Mouse (Mus musculus): ENCODE results near the gene Mtch1.

The Mtch1 gene

DNA sequence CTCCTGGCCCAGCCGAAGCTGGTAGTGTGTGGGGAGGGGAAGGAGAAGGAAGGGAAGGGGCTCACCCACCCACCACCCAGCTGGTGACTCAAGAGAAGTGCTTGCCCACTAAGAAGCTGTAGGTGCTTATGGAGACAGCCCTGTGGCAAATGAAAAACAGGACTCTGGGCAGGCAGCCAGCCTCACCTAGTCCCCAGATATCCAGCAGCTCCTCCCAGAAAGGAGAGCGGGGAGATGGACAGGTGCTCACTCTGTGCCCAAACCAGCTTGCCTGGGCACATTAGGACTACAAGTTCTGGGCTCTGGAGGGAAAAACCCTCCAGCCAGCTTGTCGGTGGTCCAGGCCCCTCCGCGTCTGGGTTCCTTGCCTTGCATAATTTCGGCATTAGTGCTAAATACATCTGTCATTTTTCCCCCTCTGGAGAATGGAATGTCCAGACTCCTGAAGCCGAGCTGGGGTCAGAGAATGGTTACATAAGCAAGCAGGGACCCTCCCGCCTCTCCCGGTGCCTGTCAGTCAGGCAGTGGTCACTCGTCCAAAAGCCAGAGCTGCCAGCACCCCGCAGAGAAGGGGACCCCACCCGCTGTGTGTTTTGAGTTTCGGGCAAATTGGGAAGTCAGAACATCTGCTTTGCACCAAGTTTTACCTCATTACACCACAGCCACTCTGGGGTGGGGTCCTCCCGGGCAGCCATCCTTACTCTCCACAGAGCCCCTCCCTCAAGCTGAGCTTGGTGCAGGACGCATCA, 42.5 kb downstream of the Mtch1 start:
- peak; percentile 55 for DNase-seq

DNA sequence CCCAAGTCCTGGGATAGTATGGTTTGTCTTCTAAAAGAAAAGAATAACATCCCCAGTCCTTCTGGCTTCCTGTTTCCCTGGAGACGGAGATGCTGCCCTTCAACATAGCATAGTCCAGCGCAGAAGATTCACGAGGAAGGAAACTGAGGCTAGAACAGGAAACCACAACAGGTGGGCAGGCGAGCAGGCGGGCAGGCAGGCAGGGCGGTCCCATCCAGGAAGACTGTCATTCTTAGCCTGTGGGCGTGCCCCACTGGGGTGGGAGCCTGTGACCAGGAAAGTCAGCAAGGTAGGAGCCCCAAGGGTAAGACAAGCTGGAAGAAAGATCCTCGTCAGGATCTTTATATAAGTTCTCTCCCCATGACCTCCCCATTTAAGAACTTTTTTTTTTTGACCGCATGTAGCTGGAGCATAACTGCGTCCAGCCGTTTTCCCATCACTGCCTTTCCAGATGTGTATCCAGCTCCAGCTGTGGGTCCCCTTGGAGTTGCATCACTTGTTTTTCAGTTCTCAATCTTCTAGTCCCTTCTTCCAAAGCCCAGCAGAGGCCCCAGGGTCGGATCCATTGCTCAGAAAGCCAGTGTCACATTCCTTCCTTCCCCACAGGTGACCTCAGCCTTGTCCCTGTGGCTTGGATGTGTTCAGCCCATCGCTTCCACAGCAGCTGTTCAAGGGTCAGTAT, 43.2 kb downstream of the Mtch1 start:
- no peak for DNase-seq

DNA sequence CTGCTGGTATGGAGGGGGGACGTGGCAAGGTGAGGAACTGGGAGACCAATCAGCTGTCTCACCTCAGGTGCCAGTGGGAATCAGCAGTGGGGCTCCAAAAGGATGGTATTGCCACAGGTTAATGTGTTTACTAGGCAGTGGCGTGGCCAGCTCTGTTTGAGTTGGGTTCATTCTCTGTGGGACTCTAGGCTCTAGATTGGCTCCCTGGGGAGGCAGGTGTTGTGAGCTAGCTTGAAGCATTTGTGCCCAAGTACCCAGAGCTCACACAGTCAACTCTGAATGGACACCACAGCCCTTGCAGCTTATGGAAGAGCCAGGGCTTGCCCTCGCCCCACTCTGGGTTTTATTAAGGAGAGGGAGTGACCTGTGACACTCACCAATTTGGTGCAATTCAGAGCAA, 43.9 kb downstream of the Mtch1 start:
- DNase-seq, result no peak

DNA sequence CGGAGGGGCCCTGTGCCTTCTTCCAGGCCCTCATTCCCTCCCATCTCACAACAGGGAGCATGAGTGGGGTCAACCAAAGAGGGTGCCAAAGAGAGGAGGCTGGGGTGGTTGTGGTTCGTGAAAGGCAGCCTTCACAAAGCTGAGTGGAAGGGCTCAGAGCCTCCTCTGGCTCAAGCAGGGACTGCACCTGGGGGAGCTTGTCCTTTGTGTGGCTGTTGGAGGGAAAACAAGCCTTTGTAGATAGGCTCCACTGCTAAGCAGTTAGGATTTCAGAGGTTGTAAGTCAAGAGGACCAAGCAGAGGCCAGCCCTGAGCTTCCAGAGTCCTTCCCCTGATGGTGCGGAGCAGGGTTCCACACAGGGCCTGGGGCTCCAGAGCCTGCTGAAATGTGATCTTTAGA, 44.6 kb downstream of the Mtch1 start:
- peak; percentile 58 for DNase-seq

DNA sequence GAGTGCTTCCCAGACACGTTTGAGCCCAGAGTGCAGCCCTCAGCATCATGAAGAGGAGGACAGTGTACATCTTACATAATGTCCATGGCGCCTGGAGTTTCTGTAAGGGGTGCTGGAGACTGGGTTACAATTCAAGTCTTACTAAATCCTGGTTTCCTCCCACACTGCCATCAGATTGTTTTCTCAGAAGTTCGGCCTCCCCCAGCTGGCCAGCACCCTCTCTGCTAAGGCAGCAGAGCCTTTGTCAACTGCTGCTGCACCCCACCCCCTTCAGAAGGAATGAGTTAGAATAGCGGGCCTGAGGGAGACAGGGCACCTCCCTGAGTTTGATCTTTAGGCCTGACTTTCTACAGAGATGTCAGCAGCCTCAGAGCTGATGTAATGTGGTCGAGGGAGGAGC, 45.6 kb downstream of the Mtch1 start:
- no peak for DNase-seq

DNA sequence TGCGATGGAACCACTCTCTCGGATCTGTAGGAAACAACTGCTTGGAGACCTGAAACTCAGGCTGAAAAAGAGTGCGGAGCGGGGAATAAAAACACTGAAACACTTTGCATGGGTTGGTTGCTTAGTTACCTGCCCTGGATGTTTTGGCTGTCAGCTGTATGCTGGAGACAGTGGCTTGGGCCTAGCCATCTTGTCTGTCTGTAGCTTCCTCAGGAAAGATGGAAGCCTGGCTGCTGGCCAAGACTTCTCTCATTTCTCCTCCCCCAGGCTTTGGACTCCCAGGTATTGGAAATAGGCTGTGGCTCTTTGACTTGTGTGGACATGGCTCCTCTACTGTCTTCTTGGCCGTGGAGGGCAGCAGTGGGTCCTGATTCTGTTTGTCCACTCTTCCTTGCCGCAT, 46.3 kb downstream of the Mtch1 start:
- no peak for DNase-seq

DNA sequence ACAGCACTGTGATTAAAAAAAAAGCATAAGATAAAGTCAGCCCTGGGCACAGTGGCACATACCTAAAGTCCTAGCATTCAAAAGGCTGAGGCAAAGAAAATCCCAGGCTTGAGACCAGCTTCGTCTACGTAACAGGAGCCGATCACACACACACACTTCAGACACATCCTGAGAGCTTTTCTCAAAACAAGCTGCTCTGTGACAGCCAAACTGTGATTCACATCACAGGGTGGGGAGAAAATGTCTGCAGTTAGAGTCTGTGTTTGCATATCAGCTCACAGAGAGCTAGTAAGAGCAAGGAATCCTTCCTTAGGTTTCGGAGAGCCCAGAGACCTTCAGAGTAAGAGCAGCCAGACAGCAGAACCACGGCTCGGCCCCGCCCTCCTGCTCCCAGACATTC, 46.8 kb downstream of the Mtch1 start:
- DNase-seq, result no peak

DNA sequence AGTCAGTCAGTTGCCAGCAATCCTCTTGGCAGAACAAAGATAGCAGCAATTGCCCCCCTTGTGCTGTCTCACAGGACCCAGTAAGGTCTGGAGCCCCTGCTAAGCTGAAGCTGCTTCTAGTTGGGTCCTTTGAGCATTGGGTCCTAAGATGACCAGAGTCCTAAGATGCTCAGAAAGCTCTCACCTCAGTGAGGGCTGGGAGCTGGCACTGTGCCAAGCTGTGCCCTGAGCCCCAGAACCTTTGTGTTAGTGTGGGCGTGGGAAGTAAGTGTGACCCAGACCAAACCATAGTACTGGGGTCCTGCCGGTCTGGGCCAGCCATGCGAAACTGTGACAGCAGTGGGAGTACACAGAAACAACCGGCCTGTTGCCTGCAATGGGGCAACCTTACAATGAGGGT, 48.5 kb downstream of the Mtch1 start:
- DNase-seq, result no peak

DNA sequence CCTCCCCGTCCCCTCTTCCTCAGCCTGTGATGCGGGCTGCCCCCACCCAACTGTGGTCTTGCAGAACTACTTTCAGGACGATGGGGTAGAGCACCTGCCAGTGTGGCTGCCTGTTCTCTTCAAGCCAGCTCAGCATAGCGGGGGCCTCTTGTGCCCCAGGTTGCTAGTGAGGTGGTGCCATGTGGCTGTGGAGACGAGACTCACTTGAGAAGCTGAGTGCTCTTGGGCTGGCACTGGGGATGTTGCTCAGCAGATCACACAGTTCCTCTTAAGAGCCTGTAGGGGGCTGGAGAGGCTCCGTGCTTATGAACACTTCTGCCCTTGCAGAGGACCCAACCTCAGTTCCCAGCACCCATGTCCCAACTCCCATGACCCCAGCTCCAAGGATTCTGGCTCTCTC, 49.9 kb downstream of the Mtch1 start:
- no peak for DNase-seq

DNA sequence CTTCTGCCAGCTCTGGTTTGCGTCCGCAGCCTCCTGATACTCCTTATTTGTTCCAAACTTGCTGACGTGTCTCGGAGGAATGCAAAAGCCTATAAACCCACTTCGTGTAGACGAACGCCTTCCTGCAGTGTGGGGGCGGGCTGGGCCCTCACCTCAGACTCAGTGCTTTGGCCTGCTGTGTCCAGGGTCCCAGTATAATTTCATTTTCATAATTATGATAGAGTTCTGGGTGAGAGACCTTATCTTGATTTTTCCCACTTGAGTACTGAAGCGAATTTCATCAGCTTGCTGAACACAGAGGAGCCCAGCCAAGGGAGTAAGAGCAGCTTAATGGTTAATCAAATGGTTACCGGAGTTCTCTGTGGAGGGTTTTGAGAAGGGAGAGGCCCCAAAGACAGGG, 50.4 kb downstream of the Mtch1 start:
- no peak for DNase-seq

DNA sequence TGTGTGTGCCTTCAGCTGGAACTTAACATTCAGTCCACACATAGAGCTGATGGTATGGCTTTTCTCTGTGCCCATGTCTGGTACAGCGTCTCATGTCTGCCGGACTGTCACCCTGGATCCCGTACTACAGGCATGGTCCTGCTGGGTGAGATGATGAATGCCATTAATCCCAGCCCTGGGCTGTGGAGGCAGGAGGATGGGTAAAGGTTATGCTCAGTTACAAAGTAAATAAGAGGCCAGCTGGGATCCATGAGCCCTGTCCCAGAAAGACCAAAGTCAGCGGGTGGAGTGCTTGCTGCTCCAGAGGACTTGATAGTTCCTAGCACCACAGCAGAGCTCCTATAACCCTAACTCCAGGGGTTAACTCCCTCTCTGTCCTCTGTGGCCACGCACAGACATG, 51.9 kb downstream of the Mtch1 start:
- DNase-seq, result no peak

DNA sequence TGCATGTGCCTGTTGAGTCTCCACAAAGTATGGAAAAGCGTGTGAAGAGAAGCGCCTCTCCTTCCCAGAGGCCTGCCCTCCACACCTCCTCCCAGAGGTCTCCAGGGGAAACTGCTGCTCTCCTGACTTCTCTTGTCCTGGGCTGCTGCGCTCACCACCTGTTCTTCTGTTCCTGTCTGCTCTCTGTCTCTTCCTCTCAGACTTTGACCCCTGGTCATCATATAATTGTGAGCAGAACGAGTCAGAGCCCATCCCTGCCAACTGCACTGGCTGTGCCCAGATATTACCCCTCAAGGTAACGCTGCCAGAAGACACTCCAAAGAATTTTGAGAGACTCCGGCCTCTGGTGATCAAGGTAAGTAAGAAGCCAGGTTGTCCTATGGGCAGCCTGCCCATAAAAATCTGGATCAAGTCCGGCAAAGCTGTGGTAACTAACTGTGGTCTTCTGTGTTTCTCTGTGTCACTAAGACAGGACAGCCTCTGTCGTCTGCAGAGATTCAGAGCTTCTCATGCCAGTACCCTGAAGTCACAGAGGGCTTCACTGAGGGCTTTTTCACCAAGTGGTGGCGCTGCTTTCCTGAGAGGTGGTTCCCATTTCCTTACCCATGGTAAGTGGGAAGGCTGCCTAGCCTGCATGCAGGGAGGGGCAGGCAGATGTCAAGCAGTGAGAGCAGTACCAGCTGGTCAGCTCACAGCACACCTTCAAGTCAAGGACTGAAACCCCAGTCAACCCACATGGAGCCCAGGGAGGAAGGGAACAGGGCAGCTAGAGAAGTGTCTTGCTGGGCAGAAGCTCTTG, 53.7 kb downstream of the Mtch1 start:
- DNase-seq, result no peak

DNA sequence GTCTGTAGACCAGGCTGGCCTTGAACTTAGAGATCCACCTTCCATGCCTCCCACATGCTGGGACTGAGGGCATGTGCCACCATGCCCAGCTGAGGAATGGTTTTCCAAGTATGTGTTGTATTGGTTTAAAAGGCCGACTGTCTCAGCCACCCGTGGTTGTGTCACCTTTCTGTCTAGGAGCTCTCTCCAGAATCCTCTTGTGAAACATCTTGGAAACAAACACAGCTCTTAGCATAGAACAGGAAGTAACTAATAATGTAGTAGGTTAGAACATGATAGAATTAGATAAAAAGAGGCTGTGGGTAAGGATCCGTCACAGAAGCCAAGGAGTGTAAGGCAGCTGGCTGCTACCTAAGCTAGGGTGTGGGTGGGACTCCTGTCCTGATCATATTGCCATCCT, 54.7 kb downstream of the Mtch1 start:
- no peak for DNase-seq

DNA sequence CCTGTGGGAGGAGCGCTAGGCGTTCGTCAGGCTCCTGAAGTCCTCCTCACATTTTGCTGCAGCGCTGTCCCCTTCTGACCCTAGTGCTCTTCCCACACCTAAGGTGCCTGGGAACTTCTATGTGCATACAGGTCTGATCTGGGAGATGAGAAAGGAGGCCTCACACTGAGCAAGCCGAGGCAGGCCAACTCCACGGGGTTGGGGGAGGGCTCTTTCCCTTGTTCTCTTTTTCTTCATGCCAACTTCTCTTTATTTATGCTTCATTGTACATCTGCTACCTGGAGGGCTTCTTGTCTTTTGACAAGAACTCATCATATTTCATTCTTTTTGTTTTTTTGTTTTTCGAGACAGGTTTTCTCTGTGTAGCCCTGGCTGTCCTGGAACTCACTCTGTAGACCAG, 55.9 kb downstream of the Mtch1 start:
- no peak for DNase-seq

DNA sequence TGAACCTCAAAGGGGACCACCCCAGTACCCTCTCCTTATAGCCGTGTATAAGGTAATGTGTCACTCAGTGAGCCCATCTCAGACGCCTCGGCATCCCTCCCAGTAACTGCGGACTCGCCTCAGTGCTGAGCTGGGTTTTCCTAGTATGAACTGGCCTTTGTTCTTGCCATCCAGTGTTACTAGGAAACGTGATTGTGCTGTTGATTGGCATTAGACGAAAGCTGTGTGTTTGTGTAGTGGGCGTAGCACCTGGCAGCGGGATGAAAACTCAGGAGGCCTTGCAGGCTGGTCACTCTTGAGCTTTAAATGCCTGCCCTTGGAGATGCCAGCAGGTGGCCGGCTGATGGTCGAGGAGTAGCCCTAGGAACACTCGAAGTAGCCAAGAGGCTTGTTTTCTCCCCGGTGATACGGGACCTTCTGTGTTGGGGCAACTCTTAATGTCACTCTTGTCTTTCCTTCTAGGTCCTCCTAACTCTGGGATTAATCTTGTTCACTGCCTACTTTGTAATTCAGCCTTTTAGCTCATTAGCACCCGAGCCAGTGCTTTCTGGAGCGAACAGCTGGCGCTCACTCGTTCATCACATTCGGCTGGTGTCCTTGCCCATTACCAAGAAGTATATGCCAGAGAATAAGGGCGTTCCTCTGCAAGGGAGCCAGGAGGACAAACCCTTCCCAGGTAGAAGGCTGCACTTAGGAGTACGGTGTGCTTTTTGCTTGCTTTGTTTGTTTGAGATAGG, 65.3 kb downstream of the Mtch1 start:
- DNase-seq, result no peak

Measured in embryo, embryonic 11 days (tissue).